Mouse (Mus musculus): ENCODE measurements at regions not wholly inside any gene's neighbourhood (a gene's known extent, or its start where the extent isn't known, plus 50 kb on each side); places are given as distances from the start of the nearest gene placed in this dataset.

GRCm38 (mm10) chr11:64134571-64135307 lies 55.5 kb upstream of the Cox10 start:
- Histone ChIP-seq H3K4me2 (no peak overlapping the region), H3K4me3 (replicated peaks) (no peak overlapping the region), H3K4me1 (no peaks in the 10 kb centered on the region), H3K36me3 (no peaks in the 10 kb centered on the region), H3K27me3 (no peaks in the 10 kb centered on the region), H3K27ac (no peak overlapping the region), H3K9ac (no peak overlapping the region), H3K9me3 (replicated peaks) (no peaks in the 10 kb centered on the region)
- 82% methylated on average over 15 of the region's 15 CpGs for WGBS
- ATAC-seq (replicated peaks; ENCODE audit: low FRiP score), result no peak

Data from kidney, embryonic 15.5 days (tissue).